Mouse (Mus musculus): ENCODE measurements around the gene Aknad1. TPM values are rescaled to one million over a fixed set of nuclear protein-coding genes. Genes with fewer than 3 reads are reported as not detected.

Aknad1 gene
- total and polyA plus RNA-seq, 3 experiments, result not detected

DNA sequence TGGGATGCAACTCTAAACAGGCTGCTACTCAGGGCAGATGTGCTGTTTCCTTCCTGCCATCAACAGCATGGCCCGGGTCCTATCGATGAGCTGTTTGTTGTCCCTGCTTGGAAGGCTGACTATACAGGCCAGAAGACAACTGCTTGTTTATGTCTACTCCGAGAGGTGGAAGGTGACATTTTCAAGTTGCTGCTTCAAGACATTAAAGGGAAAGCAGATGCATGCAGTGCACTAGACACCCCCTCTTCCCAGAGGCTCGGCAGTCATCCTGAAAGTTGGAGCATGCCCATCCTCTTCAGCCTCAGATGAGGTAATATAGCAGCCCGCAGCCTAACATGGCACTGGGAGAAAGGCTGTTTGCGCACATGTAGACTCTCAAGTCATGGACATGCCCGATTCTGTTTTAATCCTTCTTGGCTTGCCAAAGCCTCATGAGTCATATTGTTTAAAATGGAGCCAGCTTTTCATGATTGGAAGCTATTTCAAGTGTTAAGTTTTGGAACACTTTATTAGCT is 23.2 kb downstream of the Aknad1 start:
- Histone ChIP-seq H3K9me3 (replicated peaks; ENCODE audit: low read length) (no peaks in the 10 kb centered on the region), H3K27ac (ENCODE audit: insufficient read depth, low read depth) (no peak overlapping the region), H3K9ac (ENCODE audit: insufficient read depth, low read depth) (no peak overlapping the region), H3K4me3 (replicated peaks in 1 of 3; ENCODE audit: low read depth in 2 of 3, low read length in 2 of 3, poor library complexity in 1 of 3) (no peak overlapping the region), H3K79me2 (replicated peaks; ENCODE audit: control insufficient read depth, extremely low read depth, insufficient read depth, poor library complexity, severe bottlenecking) (no peaks in the 10 kb centered on the region), H3K4me1 (ENCODE audit: control insufficient read depth in 1 of 2, insufficient read depth in 2 of 2) (no peaks in the 10 kb centered on the region), H3K4me2 (ENCODE audit: insufficient read depth, low read depth, poor library complexity, severe bottlenecking) (no peak overlapping the region), H3K36me3 (replicated peaks in 1 of 2; ENCODE audit: control insufficient read depth in 1 of 2, insufficient read depth in 1 of 2, low read length in 1 of 2) (no peaks in the 10 kb centered on the region), H3K27me3 (replicated peaks) (no peaks in the 10 kb centered on the region)
- TF ChIP-seq USF1 (IDR thresholded peaks at IDR 0.05; ENCODE audit: low read depth, low read length) (no peak), HCFC1 (IDR thresholded peaks at IDR 0.05; ENCODE audit: low read depth, low read length) (no peak), E2F4 (IDR thresholded peaks at IDR 0.05; ENCODE audit: insufficient replicate concordance, low read depth, low read length) (no peak), TBP (conservative IDR thresholded peaks at IDR 0.05; ENCODE audit: low read depth, low read length) (no peak), TCF12 (IDR thresholded peaks at IDR 0.05; ENCODE audit: low read depth, low read length) (no peak), MAX (IDR thresholded peaks at IDR 0.05; ENCODE audit: low read length) (no peak), BHLHE40 (IDR thresholded peaks at IDR 0.05; ENCODE audit: low read depth, low read length) (no peak), JUND (conservative IDR thresholded peaks at IDR 0.05; ENCODE audit: low read depth, low read length) (no peak), PAX5 (IDR thresholded peaks at IDR 0.05; ENCODE audit: low read length) (no peak), JUN (IDR thresholded peaks at IDR 0.05; ENCODE audit: insufficient read depth, low read depth, low read length) (no peak), SIN3A (IDR thresholded peaks at IDR 0.05; ENCODE audit: low read length) (no peak), GABPA (IDR thresholded peaks at IDR 0.05; ENCODE audit: insufficient replicate concordance, low read depth, low read length) (no peak), ZKSCAN1 (IDR thresholded peaks at IDR 0.05; ENCODE audit: borderline replicate concordance, low read depth, low read length) (no peak), MAFK (IDR thresholded peaks at IDR 0.05; ENCODE audit: insufficient replicate concordance, low read length) (no peak), MEF2A (IDR thresholded peaks at IDR 0.05; ENCODE audit: borderline replicate concordance, low read depth, low read length) (no peak), MYC (IDR thresholded peaks at IDR 0.05; ENCODE audit: low read depth, low read length) (no peak), CHD1 (IDR thresholded peaks at IDR 0.05; ENCODE audit: low read depth, low read length) (no peak), IRF4 (IDR thresholded peaks at IDR 0.05; ENCODE audit: low read depth, low read length) (no peak), KAT2A (IDR thresholded peaks at IDR 0.05; ENCODE audit: insufficient replicate concordance, low read length) (no peak)
- dilution Hi-C loops (cut with MboI; ENCODE audit: extremely low pct_ligation_motif_present, extremely low pct_unique_long_range_greater_than_20kb, low sequenced_read_pairs) (no loop called here), in situ Hi-C loops (cut with MboI; ENCODE audit: low pct_ligation_motif_present, low pct_unique_long_range_greater_than_20kb, low sequenced_read_pairs) (no loop called here)
- no peak for DNase-seq (ENCODE audit: extremely low read depth)

DNA sequence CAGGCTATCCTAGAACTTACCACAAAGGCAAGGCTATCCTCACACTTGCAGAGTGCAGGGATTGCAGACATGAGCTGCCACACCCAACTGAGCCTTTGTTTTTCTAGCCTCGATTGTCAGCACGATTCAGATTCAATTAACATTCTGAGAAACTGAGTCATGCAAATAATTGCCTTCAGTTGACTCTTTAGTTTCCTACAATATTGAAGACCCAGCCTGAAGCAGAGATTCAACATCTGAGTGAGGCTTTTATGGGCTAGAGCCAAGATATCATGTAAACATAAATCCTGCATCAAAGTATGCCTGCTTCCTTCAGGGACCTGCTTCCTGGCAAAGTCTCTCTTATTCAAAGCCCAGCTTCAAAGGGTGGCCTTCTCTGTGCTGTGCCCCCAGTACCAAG is 24.2 kb downstream of the Aknad1 start:
- DNase-seq (ENCODE audit: extremely low read depth), result no peak
- TF ChIP-seq USF1 (IDR thresholded peaks at IDR 0.05; ENCODE audit: low read depth, low read length) (no peak), USF2 (conservative IDR thresholded peaks at IDR 0.05; ENCODE audit: low read depth, low read length) (no peak), JUND (conservative IDR thresholded peaks at IDR 0.05; ENCODE audit: low read depth, low read length) (no peak), CHD1 (IDR thresholded peaks at IDR 0.05; ENCODE audit: low read depth, low read length) (no peak), SIN3A (IDR thresholded peaks at IDR 0.05; ENCODE audit: low read length) (no peak), MXI1 (IDR thresholded peaks at IDR 0.05; ENCODE audit: low read depth, low read length) (no peak), GABPA (IDR thresholded peaks at IDR 0.05; ENCODE audit: insufficient replicate concordance, low read depth, low read length) (no peak), RCOR1 (conservative IDR thresholded peaks at IDR 0.05; ENCODE audit: low read depth, low read length) (no peak), NRF1 (IDR thresholded peaks at IDR 0.05; ENCODE audit: low read depth, low read length) (no peak), TBP (conservative IDR thresholded peaks at IDR 0.05; ENCODE audit: low read depth, low read length) (no peak)
- no peaks in the 10 kb centered on the region for H3K36me3 ChIP-seq (replicated peaks in 1 of 2; ENCODE audit: control insufficient read depth in 1 of 2, insufficient read depth in 1 of 2, low read length in 1 of 2)
- dilution Hi-C loops (cut with MboI; ENCODE audit: extremely low pct_ligation_motif_present, extremely low pct_unique_long_range_greater_than_20kb, low sequenced_read_pairs), result no loop called here
- H3K4me2 ChIP-seq (ENCODE audit: insufficient read depth, low read depth, poor library complexity, severe bottlenecking), result no peak overlapping the region
- H3K9ac ChIP-seq (ENCODE audit: insufficient read depth, low read depth), result no peak overlapping the region
- no peak overlapping the region for H3K27ac ChIP-seq (ENCODE audit: insufficient read depth, low read depth)
- H3K9me3 ChIP-seq (replicated peaks; ENCODE audit: low read length), result no peaks in the 10 kb centered on the region
- H3K4me1 ChIP-seq (ENCODE audit: control insufficient read depth in 1 of 2, insufficient read depth in 2 of 2), result no peaks in the 10 kb centered on the region
- no peaks in the 10 kb centered on the region for H3K27me3 ChIP-seq (replicated peaks)
- in situ Hi-C loops (cut with MboI; ENCODE audit: low pct_ligation_motif_present, low pct_unique_long_range_greater_than_20kb, low sequenced_read_pairs), result no loop called here
- H3K79me2 ChIP-seq (replicated peaks; ENCODE audit: control insufficient read depth, extremely low read depth, insufficient read depth, poor library complexity, severe bottlenecking), result no peaks in the 10 kb centered on the region
- no peak overlapping the region for H3K4me3 ChIP-seq (replicated peaks in 1 of 3; ENCODE audit: low read depth in 2 of 3, low read length in 2 of 3, poor library complexity in 1 of 3)
